Mouse (Mus musculus): Measurements from ENCODE around the gene Bex3.
A peak's percentile ranks its signal among the peaks of the same experiment; 100 is the strongest.

The Bex3 gene

DNA sequence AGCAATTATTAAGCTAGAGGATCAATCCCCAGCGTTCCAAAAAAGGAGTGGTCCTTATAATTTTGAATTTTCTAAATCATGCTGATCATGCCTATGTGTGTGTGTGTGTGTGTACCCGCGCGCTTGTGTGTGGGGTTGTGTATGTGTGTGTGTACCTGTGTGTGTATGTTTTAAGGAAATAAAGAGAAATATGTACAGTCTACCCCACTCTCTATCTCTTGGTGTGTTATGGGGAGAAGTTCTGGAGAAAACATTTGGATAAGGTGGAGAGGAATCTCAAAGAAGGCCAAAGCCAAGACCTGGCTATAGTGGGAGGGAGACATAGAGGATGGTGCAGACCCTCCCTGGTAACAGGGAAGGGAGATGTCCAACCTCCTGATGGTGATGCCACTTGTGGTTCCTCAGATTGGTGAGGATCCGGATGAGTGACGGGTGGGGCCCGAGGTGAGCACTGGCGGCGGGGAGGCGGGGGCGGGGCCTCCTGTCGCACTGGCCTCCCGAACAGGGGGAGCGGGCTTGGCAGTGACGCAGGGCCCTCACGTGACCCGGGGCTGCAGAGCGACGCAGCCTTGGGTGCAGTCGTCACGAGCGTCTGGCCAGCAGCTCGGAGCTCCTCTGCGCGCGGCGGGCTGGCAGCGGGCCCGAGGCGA lies at the start of gene Bex3:
Gene Bex3, plus strand, starts transcription at position 511 of the 650 bp plus-strand sequence.
- peak; percentile 58 for DNase-seq (ENCODE audit: extremely low read depth, insufficient read length, low spot score)

GRCm38 (mm10) chrX:136223714-136224113 lies 46.3 kb upstream of the Bex3 start:
- no peak for DNase-seq (ENCODE audit: extremely low read depth, insufficient read length, low spot score)

DNA sequence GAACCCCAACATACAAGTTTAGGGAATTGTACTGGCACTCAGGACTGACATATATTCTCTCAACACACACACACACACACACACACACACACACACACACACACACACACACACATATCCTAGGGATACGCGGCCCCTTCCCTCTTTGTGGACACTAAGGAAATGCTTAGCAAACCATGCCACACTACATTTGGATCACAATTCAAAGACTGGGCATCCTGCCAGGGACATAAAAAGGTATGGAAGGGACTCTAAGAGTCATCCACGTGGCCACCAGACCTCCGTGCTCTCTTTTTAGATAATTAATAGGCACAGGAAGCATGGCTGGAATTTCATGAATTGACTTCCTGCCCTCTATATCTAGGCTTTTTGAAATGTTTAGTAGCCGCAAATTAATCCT lies 42.3 kb upstream of the Bex3 start:
- DNase-seq (ENCODE audit: extremely low read depth, insufficient read length, low spot score), result no peak

- no peak for DNase-seq (ENCODE audit: extremely low read depth, insufficient read length, low spot score)
Observed at GRCm38 (mm10) chrX:136238118-136238517, 31.9 kb upstream of the Bex3 start.

DNA sequence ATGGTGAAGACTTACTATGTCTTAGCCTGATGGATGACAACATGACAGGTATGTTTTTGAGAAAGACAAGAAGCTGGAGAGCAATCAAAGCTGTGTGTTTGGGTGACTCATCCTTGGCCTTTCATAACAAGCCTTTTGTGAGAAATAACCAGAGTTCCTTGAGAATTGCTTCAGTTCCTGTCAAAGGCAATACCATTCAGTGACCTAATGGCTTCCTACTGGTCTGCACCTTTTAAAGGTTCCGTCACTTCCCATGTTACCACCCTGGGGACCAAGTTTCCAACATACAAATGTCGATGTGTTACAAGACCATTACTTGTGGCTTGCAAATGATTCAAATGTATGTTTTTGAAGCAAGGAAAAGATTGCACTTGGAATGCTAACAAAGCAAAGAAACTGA lies 26.9 kb upstream of the Bex3 start:
- no peak for DNase-seq (ENCODE audit: extremely low read depth, insufficient read length, low spot score)

DNA sequence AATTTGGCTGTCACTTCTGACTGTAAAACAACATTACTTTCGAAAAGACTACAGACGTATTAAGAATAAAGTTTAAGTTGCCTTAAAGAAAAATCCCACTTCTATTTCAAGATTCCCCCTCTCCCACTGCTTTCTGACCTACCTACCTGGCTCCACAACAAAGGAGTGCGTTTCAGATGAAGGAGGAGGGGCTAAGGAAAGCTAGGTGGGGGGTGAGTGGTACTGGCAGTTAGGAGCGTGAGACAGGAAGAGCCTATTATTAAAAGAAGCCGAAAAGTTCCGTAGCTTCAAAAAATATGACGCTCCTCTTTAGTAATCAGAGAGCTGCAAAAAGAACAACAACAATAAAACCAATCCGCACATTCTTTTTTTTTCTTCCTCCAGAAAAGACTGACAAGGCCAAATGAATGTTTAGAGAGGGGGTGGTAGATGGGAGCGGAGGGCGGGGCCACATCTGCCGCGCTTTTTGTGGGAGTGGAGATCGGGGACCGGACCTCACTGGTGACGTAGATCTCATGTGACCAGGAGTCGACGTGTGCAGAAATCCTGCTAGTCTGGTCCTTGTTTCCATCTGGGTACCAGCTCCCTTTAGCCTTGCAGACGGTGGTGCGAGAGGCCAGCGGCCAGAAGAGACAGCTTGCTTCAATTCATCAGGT lies 25.4 kb upstream of the Bex3 start, which contains the start of gene Tceal9:
Gene Tceal9, plus strand, starts transcription at position 506 of the 656 bp plus-strand sequence.
- peak; percentile 82 for DNase-seq (ENCODE audit: extremely low read depth, insufficient read length, low spot score)

GRCm38 (mm10) chrX:136245521-136246071 lies 24.5 kb upstream of the Bex3 start:
- DNase-seq (ENCODE audit: extremely low read depth, insufficient read length, low spot score), result peak; percentile 31

DNA sequence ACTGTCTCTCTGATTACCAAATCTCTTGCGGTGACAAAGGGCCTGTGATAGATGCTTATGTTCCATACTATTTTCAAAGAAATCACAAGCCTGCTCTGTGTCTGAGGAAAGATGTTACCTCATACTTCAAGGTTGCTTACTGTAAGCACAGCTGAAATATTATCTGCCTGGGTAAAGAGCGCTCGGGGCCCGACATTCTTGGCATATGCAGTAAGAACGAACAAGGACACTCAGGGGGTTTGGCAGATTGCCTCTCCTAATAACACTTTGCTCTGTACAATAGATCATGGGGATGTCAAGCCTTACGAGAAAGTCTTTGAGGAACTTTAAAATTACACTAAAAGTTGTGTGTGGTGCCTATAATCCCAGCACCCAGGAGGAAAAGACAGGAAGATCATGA lies 21.2 kb upstream of the Bex3 start:
- DNase-seq (ENCODE audit: extremely low read depth, insufficient read length, low spot score), result no peak

DNA sequence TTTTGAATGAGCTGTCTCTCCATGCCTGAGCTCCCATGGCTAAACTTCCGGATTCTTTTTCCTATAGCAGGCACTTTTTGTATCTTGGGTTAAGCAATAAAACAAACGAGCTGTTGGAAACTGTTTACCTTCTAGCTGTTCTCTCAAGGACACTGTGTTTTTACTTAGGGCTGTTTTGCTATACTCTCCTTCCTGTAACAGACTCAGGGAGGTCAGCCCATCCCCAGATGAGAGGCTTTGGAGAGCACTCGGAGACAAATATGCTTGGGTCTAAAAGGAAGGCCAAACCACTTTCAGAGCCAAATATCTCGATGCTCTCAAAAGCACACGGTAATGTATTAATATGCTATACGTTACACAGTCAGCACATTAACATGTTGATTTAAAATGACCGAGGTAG lies 20.4 kb upstream of the Bex3 start:
- no peak for DNase-seq (ENCODE audit: extremely low read depth, insufficient read length, low spot score)

- DNase-seq (ENCODE audit: extremely low read depth, insufficient read length, low spot score), result no peak
Observed at GRCm38 (mm10) chrX:136252023-136252729, 17.9 kb upstream of the Bex3 start.

DNA sequence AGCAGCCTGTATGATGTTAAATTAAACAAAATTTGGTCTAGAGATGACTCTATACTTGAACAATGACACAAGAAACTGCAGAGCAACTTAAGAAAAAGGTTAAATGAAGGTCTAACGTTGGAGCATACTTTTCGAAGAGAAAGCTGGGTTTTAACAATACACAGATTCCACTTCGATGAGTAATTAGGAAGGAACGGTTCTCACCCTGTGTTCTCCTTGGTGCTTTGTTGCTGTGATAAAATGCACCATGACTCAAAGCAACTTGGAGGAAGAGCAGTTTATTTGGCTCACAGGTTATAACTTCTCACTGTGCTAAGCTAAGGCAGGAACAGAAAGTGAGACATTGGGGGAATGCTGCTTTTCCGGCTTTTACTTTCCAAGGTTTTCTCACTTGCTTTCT lies 2.3 kb upstream of the Bex3 start:
- peak; percentile 14 for DNase-seq (ENCODE audit: extremely low read depth, insufficient read length, low spot score)

DNA sequence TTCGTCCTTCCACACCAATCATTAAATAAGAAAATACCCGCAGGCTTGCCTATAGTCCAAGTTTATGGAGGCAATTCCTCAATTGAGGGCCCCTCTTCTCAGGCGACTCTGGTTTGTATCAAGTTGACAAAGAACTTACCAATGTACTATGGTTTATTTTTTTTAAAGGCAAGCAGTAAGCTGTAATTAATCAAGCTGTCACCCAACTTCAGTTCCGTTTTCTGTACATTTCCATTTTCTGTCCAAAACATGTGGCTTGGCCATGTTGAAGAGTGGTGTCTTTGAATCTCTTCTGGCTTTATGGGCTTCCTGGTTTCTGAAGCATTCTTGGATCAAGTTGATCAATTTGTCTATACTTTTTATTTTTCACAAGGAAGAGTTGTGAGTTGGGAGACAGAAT lies 1.9 kb upstream of the Bex3 start:
- DNase-seq (ENCODE audit: extremely low read depth, insufficient read length, low spot score), result no peak

GRCm38 (mm10) chrX:136270393-136271111 lies 499 bp downstream of the Bex3 start:
- peak; percentile 13 for DNase-seq (ENCODE audit: extremely low read depth, insufficient read length, low spot score)

DNA sequence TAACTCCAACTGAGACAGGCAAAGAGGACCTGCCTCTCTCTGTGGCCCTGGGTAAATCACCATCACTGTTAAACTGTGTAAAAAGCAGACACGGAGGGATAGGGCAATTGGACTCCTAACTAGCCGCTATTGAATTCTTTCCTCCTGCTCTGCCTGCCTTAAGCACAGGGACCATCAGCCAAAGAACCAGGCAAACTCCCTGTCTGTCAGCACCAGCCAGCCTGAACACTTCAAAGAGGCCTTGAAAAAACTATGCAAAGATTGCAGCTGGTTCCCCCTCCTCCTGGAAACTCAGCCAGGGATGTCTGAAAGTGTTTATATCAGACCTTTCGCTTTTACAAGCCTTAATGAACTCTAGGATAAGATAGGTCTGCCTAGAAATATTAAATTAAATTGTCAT lies 4.5 kb downstream of the Bex3 start:
- DNase-seq (ENCODE audit: extremely low read depth, insufficient read length, low spot score), result no peak

- DNase-seq (ENCODE audit: extremely low read depth, insufficient read length, low spot score), result no peak
Observed at GRCm38 (mm10) chrX:136275386-136275785, 5.3 kb downstream of the Bex3 start.

DNA sequence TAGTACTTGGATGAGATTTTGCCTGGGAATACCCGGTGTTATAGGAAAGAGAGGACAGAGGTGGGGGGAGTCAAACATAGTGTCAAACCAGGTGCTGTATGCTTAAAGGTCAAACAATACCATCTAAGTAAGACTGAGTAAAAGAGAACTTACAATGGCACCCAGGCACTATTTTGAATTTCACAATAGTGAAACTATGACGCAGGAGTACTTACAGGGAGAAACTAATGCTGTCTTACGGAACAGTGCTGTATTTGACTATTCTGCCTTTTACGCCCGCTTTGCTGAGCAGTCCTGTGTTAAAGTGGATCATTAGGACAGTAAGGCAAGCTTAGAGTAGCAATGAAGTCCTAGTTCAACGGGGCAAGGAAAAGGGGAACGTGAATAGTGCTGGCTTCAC lies 7.5 kb downstream of the Bex3 start:
- DNase-seq (ENCODE audit: extremely low read depth, insufficient read length, low spot score), result no peak

GRCm38 (mm10) chrX:136278401-136278800 lies 8.3 kb downstream of the Bex3 start:
- DNase-seq (ENCODE audit: extremely low read depth, insufficient read length, low spot score), result no peak

GRCm38 (mm10) chrX:136279410-136279809 lies 9.4 kb downstream of the Bex3 start:
- no peak for DNase-seq (ENCODE audit: extremely low read depth, insufficient read length, low spot score)

DNA sequence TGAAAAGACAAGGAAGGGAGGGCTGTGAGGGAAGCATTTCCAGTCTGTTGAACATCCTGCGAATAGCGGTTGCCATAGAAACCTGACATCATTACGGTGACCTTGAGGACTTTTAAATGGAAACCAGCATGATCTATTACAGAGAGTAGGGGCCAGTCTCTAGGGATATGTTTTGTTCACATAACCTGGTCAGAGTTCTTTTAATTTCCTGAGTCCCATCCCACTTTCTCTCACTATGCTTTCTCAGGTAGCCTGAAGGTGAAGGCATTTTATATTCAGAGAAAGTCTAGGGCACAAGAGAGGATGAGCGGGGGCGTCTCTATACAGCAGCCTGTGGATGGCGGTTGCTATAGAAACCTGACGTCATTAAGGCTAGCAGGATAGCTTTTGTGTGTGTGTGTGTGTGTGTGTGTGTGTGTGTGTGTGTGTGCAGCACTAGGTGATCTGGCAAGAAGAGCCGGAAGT lies 20.8 kb downstream of the Bex3 start:
- DNase-seq (ENCODE audit: extremely low read depth, insufficient read length, low spot score), result no peak

DNA sequence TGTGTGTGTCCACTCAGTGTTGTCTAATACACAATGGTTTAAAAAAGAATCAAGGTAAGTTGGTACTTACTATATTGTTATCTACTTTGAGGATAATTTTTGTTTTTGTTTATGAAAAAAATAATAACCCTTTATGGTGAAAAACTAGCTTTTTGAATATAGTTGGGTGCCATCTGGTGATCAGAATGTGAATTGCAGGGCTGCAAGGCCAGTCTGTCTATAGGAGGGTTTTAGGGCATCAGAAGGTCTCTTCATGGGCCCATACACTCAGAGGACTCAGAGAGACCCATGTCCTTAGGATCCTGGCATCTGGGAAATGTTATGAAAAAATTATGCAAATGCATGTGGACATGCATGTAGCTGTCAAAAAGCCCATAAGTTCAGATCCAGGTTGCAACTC lies 34.2 kb downstream of the Bex3 start:
- no peak for DNase-seq (ENCODE audit: extremely low read depth, insufficient read length, low spot score)

DNA sequence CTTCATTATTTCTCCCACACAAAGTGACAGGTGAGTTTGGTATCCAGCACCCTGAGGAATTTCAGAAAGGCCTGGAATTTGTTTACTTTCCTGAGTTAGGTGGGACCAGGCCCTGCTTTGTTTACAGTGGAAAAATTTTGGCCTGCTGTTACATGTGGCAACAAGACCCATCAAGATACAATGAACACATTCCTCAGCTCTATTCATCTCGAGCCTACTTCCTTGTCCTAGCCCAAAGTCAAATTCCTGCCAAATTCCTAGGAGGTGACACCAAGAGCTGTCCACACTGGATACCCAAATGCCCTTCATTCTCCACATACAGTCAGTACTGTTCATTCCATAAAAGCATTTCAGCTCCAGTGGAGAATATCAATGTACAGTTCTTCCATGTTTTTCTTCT lies 36.1 kb downstream of the Bex3 start:
- no peak for DNase-seq (ENCODE audit: extremely low read depth, insufficient read length, low spot score)

All from 3134 (cell line).